Mouse (Mus musculus): ENCODE measurements around the gene Zbtb42.

DNA sequence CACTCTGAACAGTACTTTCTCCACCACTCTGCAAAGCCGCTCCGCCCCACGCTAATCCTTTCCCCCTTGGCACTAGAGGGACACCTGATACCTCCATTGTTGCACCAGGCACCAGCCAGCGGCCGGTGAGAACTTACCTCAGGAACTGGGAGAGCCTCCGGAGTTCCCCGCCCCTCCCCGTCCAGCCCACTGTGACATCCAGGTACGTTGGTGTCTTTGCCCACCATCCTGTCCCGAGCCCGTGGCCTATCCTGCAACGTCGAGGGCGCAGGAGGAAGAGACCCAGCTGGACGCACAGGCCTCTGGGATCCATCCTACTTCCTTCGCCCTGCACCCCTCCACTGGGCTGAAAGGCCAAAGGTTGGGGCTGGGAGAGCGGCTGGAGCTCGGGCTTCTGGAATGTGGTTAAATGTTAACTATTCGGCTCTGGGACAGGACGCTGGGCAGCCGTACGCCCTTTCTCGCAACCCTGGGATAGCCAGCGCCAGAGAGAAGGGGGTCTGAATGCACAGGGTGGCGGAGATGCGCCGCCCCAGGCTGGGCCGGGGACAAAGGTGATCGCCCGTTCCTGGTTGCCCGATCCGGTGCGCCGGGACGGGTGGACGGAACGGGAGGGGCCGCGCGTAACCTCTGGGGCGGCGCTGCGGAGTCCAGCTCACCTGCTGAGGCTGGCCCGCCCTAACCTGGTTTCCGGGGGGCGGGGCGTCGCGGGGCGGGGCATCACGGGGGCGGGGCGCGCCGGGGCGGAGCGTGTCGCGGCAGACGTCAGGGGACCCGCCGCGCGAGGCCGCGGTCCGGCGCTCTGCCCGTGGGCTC lies 43.0 kb downstream of the Zbtb42 start:
- no peak for TF ChIP-seq POLR2A (IDR thresholded peaks at IDR 0.05; ENCODE audit: insufficient read depth, low read depth, low read length)
- TF ChIP-seq CTCF (IDR thresholded peaks at IDR 0.05), result no peak; the same call in 1 of the 2 replicates
- no peak for TF ChIP-seq EP300 (IDR thresholded peaks at IDR 0.05; ENCODE audit: insufficient read depth, low read depth, low read length)

All from heart, adult 2 months (tissue).